Mouse (Mus musculus) megakaryocyte progenitor cell, adult 5-6 weeks (primary cell): Measurements from ENCODE around the gene Tspan10. TPM values are rescaled to one million over a fixed set of nuclear protein-coding genes. Genes with fewer than 3 reads are reported as not detected.

Experiments
- ATAC-seq: replicated peaks from 2 replicates; pipeline ENCODE4 v1.8.0; 2016; ENCODE audit warnings: mild to moderate bottlenecking, moderate TSS enrichment, inconsistent platforms; ENCODE audit not compliant: poor library complexity
- total RNA-seq, 2 experiments: library from RNA; stranded (forward) in 1 of 2; stranded (reverse) in 1 of 2; fragments of 157-497, 149-512 nt in 1 of 2; fragments of 200-1000 nt in 1 of 2; gene quantifications; 2 replicates each; pipeline versions ENCODE4 v1.2.3 to v1.2.4; 2015 to 2017

Tspan10 gene
- total RNA-seq, 2 experiments from 2014 or later: not detected

DNA sequence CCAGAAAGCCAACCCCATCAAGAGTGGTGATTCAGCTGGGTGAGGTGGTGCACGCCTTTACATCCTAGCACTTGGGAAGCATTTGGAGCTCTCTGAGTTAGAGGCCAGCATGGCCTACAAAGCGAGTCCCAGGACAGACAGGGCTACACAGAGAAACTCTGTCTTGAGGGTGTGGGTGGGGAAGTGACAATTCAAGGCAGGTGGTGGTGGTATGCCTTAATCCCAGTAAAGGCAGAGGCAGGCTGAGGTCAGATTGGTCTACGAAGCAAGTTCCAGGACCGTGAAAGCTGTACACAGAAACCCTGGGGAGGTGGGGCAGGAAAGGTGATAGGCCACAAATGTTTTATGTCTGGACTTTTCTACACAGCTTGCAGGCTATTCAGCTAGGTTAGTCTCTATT is 12.5 kb downstream of the Tspan10 start:
- ATAC-seq: no peak

DNA sequence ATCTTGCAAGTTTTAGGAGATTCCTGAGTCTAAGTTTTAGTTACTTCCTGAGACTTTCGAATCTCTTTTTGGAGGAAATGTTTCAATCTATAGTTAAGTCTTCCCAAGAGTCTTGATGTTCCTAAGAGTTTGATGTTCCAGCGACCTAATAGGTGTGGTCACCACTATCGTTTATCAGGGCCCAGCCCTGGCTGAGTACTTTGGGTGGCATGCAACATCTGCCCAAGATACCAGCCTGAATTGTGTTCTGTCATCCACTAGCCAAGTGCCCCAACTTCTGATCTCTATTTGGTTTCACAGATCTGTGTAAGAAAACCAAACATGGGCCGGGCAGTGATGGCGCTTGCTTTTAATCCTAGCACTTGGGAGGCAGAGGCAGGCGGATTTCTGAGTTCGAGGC is 13.0 kb downstream of the Tspan10 start:
- no peak for ATAC-seq

DNA sequence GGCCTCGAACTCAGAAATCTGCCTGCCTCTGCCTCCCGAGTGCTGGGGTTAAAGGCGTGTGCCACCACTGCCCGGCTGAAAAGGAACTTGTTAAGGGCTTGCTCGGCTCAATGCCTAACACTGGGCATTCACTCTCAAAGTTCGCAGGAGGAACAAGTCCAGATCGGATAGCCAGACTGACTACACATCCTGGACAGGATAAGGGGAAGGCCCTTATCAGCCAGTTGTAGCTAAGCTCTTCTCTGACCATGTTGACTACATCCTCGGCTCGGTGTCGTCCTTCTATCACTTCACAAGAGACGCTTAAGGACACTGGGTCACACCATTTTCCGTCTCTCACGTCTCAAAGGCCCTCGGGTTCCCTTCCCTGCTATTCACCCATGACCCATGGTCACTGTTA is 14.9 kb downstream of the Tspan10 start:
- peak; percentile 4; the same call in 1 of the 2 replicates for ATAC-seq

DNA sequence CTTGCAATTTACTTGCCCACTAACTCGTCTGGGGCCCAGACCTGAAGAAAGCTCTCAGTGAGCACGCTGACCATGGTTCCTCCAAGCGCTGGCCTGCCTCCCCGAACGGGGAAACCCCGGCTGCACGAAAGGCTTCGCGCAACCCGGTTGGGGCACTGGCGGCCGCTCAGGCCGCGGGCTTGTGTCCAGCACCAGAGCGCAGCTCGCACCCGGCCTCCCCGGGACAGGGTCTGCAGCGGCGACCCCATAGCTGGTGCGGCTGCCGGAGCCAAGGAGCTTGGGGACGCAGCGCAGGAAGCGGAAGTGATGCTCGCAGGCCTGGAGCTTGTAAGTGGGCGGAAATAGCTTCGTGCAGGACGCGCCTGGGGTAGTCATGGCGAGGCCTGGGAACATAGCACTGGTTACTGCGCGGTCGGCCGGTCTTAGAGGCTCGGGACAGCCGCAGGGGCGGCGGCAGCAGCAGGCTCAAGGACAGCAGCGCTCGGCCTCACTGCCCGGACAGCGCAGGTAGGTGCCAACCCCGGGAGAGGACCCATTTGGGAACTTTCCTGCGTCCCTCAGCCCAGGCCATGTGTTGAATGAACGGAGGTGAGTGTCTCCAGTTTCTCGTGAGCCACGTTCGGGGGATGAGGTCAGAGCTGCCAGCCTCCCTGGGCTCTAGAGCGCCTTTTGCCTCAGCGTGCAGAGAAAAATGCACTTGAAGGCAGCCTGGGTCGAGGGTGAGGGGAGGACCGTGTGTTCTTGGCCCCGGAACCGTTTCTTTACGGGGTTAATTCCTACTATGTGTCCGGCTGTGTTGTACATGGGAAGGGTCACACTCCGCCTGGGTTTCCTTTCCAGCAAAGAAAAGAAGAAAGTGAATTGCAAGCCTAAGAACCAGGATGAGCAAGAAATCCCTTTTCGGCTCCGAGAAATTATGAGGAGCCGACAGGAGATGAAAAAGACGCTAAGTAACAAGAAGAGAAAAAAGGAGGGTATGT is 15.6 kb downstream of the Tspan10 start, which contains the start of the genes Oxld1 and Ccdc137:
Gene Oxld1, minus strand, starts transcription at position 297 of the 980 bp plus-strand sequence.
Gene Ccdc137, plus strand, starts transcription at position 344 of the 980 bp plus-strand sequence.
- ATAC-seq: peak; percentile 92

DNA sequence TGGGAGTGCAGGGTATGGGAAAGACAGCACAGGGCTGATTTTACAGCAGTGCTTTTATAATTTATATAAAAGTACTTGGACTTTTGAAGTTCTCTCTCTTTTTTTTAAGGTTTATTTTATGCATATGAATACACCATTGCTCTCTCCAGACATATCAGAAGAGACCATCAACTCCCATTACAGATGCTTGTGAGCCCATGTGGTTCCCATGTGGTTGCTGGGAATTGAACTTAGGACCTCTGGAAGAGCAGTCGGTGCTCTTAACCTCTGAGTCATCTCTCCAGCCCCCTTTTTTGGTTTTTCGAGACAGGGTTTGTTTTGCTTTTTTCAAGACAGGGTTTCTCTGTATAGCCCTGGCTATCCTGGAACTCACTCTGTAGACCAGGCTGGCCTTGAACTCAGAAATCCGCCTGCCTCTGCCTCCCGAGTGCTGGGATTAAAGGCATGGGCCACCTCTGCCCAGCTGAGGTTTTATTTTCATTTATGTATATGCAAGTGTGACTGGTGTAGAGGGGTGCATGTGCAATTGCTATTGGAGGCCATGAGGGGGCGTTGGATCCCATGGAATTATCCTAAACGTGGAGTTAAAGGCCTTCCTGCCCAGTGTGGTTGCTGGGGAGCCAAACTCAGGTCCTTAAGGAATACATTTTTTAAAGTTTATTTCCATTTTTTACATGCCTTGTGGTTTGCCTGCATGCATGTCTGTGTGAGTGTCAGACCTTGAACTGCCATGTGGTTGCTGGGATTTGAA is 16.6 kb downstream of the Tspan10 start:
- peak; percentile 41 for ATAC-seq

DNA sequence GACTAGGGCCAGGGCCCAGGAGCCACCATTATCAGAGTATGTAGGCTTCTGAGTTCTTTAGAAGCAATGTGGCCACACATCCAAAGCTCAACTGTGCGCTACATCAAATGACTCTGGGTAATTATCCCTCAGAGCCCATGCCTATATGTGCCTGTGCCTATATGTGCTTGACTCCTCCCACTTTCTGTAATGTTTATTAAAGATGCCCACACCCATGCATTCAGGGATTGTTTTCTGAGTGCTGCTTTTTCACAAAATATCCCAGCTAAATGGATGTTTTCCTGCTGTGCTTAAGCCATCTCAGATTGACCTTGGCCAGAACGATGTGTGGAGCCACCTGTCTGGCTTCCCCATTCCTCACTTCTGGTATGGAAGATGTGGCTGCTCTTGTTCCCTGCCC is 21.1 kb downstream of the Tspan10 start:
- no peak for ATAC-seq

DNA sequence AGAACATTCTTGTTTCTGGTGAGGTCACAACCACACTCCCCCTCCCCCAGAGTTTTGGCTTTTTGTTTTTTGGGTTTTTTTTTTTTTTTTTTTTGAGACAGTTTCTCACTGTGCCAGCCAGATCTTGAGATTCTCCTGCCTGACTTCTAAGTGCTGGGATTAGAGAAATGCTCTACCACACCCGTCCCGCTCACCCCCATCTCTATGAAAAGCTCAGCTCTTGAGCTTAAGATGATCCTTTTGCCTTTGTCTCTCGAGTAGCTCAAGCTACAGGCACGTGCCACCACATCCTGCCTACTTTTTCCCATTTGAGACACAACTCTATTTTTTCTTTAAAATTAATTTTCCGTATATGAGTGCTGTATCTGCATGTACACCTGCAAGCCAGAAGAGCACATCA is 21.9 kb downstream of the Tspan10 start:
- no peak for ATAC-seq

DNA sequence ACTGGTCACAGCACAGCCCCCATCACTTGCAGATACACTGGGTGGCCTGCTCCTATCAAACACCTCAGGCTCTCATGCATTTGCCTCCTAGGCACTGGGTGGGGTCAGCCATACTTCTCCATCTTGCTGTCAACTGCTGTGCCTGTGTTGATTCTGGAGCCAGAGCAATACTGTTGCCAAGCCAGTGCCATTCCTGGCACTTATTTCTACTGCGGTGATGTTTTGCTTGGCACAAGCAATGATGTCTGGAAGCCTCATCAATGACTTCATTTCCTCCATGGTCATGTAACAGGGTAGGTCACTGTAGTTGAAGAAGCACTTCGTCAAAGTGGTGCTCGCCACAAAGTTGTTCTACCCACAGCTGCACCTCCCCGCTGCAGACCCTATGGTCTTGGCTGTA is 23.1 kb downstream of the Tspan10 start:
- ATAC-seq: no peak

DNA sequence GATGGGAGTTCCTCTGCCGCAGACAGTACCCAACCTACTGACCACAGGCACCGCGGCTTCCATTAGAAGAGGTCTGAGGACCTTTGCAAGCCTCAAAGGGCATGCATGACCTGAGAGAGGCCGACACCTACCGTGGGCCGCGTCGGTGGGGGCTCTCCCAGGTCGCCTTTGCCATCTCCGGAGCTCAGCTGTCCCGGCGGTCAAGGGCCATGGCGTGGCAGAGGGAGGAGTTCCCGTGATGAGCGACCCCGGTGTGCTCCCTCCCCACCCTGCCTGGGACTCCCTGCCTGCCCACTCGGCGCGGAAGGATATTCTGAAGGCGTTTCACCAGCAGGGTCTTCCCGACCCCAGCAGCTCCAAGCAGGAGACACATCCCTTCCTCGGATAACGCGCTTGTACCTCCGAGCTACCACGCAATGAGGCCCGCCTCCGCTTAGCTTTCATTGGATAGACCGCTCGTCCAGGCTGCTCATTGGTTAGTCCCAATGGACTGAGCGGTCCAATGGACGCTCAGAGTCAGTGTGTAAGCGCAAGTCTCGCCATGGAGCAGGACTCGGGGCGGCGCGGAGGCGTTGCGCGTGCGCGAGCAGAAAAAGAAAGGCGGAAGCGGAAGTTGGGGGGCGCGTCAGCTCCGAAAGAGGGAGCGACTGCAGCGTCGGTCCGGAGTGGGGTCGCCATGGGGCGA is 24.7 kb downstream of the Tspan10 start, which contains the start of gene Arl16:
Gene Arl16, minus strand, starts transcription at position 557 of the 685 bp plus-strand sequence.
- peak; percentile 97 for ATAC-seq

DNA sequence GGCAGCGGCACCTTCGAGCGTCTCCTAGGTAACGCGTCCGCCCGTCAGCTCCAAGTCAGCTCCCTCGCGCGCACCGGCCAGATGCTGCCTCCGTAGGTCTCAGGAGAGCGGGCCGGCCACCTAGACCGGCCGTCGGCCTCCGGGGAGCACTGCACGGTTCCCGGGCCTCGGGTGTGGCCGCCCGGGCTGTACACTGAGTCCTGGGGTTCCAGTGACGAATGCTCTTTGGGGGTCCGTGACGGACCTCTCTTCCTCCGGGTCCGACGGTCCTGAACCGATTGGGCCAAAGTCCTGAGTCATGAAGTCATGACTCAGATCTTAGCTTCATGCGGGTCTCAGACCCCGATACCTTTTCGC is 25.3 kb downstream of the Tspan10 start:
- no peak for ATAC-seq

DNA sequence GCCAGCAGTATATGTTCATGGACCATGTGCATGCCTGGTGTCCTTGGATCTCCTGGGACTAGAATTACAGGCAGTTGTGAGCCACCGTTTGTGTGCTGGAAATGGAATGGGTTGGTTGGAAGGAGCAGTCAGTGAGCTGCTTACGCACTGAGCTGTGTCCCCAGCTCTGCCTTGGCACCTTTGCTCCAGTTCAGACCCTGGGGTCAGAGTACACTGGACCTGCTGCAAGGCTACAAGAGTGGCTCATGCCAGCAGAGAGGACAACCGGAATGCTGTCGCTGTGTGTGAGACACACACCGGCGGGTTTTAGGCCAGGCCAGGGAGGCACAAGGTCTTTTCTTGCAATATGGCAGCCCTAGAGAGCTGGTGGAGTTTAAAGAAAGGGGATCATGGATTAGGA is 29.6 kb downstream of the Tspan10 start:
- no peak for ATAC-seq

DNA sequence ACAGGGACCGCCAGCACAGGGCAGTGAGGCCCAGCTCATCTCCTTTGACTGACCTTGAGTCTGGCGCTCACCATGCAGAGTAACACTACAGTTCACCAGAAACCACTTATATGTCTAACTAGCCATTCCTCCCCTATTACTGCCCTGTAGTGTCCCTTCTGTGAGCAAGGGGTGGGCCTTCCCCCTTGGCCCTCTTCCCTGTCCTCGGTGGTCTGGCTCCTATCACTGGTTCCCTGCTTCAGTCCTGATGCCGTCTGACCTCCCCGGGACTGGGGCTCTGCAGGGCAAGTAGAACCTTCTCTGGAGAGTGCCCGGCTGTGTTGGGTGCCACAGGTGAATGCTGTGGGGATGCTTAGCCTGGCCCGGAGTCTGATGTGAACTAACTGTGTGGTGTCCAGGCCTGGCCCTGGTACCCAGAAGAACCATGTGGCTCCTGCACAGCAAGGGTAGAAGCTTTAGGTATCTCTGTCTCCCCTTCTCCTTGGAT is 41.0 kb downstream of the Tspan10 start:
- no peak for ATAC-seq

DNA sequence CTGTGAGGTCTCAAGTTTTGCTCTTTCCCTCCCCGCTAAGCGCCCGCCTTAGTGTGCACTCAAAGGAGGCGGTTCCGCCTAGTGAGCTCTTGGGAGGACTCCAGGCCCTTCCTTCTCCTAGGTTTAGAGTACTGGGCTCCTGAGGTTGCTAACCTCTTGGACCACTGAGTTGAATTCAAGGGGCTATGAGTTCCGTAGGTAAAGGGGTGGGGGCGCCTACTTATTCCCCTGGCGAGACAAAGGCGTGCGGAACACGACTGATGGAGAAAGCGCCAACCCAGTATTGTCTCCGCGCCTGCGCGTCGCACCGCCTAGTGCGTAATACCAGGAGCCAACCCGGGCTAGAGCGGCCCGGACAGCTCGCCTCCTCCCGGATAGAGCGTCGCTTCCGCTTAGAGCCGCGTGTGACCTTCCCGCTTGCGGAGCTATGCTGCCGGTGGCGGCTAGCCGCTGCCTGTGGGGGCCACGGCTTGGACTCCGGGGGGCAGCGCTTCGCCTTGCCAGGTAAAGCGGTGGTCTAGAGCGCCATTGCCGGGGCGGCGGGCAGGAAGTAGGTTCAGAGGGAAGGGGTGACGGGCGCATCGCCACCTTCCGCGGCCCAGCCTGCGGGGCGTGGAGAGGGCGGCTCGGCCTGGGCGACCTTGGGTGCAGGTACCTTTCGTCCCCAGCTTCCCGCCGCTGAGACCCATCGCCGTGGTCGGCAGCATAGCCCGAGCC is 42.0 kb downstream of the Tspan10 start, which contains the start of gene Mrpl12:
Gene Mrpl12, plus strand, starts transcription at position 349 of the 717 bp plus-strand sequence.
- peak; percentile 83 for ATAC-seq

DNA sequence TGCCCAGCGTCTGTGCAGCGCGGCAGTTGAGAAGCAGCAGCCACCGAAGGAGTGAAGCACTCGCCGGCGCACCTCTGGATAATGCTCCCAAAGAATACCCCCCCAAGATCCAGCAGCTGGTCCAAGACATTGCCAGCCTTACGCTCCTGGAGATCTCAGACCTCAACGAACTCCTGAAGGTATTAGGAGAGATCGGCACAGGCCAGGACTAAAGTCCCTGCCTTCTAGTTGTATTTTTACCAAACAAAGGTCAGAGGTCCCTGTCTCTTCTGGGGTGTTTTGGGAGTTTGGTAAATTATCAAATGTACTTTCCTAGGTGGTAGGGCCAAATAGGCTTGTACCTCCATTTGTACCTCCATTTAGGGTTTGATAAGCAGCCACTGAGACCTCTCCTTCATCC is 42.8 kb downstream of the Tspan10 start:
- no peak for ATAC-seq

DNA sequence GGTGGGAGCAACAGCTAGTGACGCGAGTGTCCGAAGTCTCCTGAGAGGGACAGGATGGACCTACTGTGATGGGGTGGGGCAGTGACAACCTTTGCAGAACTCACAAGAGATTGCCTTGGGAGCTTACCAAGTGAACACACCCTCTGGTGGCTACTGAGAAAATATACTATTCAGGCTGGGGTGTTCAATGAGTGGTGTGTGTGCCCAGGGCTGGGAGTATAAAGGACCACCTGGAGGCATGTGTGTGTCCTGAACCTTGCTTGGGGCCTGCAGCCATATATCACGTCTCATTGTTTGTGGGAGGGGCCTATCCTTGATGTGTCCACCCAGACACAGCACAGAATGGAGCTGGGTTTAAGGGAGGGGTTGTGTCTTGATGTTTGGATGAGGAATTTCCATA is 46.1 kb downstream of the Tspan10 start:
- ATAC-seq: no peak

DNA sequence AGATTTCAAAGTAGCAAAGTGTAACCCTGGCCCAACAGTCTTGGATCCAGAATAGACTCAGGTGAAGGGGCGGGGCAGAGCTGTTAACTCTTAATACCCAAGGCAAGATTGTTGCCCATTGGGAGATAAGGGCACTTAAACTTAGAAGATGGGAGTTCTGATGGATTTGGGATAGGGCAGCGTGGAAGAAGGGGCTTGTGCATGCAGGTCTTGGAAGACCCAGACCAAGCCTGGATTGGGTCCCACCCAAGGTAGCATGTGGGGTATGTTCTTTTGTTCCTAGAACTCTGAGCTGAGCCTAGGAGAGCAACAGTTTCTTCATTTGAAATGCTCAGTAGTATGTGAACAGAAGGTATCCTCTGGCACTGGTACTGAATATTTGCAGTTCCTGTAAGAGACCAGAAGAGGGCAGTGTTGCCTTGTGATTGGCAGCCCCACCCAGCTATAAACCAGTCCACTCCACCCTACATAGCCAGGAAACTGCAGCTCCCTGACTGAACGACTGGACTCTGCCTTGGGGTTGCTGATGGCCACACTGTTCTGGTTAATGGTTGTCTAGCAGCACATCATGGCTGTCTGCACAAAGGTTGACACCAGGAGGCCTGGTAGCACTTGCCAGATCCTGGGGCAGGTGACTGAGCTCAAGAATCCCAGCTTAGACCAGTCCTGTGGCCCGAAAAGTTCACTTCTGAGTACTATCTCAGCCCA is 46.8 kb downstream of the Tspan10 start:
- peak; percentile 59 for ATAC-seq

DNA sequence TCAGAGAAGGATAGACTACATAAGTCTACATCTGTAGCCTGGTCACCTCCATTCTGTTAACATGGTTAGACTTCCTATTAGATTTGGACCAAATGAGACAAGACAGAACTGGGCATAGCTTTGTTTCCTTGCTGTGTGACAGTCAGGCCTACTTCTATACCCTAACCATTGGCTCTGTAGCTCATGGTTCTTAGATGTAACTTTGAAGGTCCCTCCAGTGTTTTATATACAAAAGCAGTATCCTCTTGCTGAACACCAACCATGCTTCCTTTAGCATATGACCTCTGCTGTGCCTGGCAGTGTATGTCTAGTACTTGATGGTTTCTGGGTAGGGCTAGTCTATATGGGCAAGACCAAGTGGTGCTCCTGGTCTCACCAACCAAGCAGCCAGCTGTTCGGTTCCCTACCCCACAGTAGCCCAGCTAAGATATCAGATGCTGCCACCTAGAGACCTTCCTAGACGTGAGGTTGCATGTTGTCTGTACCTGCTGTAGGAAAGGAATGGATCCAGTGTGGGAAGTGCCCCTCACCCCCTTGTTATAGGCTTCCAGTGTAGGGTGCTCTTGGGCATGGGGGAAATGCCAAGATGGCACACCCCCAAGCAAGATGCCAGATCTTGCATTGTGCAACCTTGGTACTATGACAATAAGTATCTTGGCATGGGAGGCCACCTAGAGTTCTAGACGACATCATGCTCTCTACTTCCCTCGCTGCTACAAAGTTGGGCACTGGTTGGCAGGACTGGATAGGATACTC is 48.0 kb downstream of the Tspan10 start:
- ATAC-seq: no peak

DNA sequence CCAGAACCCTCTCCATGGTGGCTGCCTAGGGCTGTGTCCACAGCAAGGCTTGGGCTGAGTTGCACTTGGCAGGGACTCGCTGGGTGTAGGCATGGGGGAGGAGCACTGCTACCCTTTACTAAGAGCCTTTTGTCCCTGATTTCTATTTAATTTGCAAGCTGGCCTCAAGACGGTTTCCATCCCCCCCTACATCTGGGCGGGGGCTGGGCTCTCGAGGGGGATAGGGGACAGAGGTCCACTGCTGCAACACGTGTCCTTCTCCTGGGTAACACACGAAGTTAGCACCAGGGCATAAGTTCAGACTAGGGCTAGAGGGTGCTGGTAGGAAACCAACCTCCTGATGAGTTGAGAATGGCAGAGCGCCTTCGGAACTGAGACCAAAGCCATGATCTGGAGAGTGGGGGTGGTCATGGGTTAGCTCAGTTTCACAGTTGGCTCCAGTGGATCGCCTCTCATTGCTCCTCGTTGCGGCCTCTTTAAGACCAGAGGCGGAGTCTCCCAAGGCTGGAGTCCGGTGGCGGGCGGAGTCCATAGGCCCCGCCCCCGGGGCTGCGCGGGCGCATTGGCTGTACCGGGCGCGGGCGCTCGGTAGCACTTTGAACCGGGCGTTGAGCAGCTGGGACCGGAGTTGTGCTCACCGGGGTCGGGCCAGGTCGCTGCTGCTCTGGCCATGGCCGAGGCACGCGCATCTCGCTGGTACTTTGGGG is 49.0 kb downstream of the Tspan10 start, which contains the start of gene Slc25a10:
Gene Slc25a10, plus strand, starts transcription at position 524 of the 707 bp plus-strand sequence.
- peak; percentile 53 for ATAC-seq
